Comparison of ENCODE assay signal across 18 mouse cellular contexts in the genomic region with DNA sequence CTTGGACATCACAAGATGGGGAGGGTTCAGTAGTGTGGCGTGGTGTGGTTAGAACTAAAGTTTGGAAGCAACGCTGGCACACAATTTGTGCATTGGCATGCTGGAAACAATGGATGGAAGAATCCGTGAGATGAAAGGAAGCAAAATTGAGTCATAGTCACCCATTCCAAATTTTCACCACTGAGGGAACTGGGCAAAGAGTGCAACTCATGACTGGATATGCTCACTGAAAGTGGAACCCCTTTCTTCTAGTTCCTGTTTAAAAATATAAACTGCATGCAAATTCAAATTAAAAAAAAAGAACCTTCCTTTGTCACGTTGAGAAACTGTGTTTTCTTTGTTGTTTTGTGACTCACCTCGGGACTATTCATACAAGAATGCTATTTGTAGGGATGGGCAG.
"Had no signal": no experiment of that assay in that cellular context is flagged by ENCODE, and none has a peak within 500 bp of the region (broad histone marks: within the 10 kb centered on the region; RNA-seq: fewer than 3 reads in every experiment).

No protein-coding gene starts in this region.

- H3K36me3 ChIP-seq: kidney, embryonic 15.5 days; liver, embryonic 12.5 days; liver, embryonic 15.5 days; lung, embryonic 15.5 days; midbrain, embryonic 10.5 days; midbrain, embryonic 13.5 days had no signal

- DNase-seq: kidney, adult 2 months; kidney, postnatal 10 days; kidney, postnatal 36 days; layer of hippocampus, postnatal 36 days; lung, adult 18-20 months; lung, postnatal 10 days; lung, postnatal 36 days; thymus, adult 18-20 months; thymus, postnatal 36 days had no signal

- H3K9ac ChIP-seq: kidney, embryonic 15.5 days; liver, embryonic 12.5 days; liver, embryonic 15.5 days; lung, embryonic 15.5 days; midbrain, embryonic 13.5 days had no signal

- H3K9me3 ChIP-seq: kidney, embryonic 15.5 days; liver, embryonic 12.5 days; liver, embryonic 15.5 days; lung, embryonic 15.5 days; midbrain, embryonic 10.5 days; midbrain, embryonic 13.5 days had no signal

- H3K27me3 ChIP-seq: kidney, embryonic 15.5 days; liver, embryonic 12.5 days; liver, embryonic 15.5 days; lung, embryonic 15.5 days; megakaryocyte, embryonic 14.5 days; midbrain, embryonic 13.5 days had no signal

- H3K4me1 ChIP-seq: kidney, embryonic 15.5 days; liver, embryonic 12.5 days; liver, embryonic 15.5 days; lung, embryonic 15.5 days; megakaryocyte, embryonic 14.5 days; midbrain, embryonic 10.5 days had no signal

- H3K4me2 ChIP-seq: kidney, embryonic 15.5 days; liver, embryonic 12.5 days; liver, embryonic 15.5 days; lung, embryonic 15.5 days; midbrain, embryonic 13.5 days had no signal

- ATAC-seq: liver, embryonic 12.5 days; midbrain, embryonic 13.5 days; midbrain, embryonic 16.5 days had no signal

- H3K27ac ChIP-seq: kidney, embryonic 15.5 days; left cerebral cortex, adult 2 months; liver, embryonic 12.5 days; liver, embryonic 15.5 days; lung, embryonic 15.5 days; midbrain, embryonic 10.5 days; midbrain, embryonic 13.5 days had no signal

- H3K4me3 ChIP-seq: kidney, embryonic 15.5 days; left cerebral cortex, adult 2 months; liver, embryonic 12.5 days; liver, embryonic 15.5 days; lung, embryonic 15.5 days; megakaryocyte, embryonic 14.5 days; midbrain, embryonic 10.5 days; midbrain, embryonic 13.5 days had no signal
